Mouse (Mus musculus) C2C12 (cell line): ENCODE results near the gene Fastkd2. TPM values are rescaled to one million over a fixed set of nuclear protein-coding genes. Genes with fewer than 3 reads are reported as not detected.

ENCODE experiments used
- H3K27me3 ChIP-seq: one replicate; pipeline ENCODE4 v1.6.1; 2011; ENCODE audit not compliant: control insufficient read depth, insufficient read depth, insufficient read length
- H3K36me3 ChIP-seq: one replicate; pipeline ENCODE4 v1.6.1; 2011; ENCODE audit not compliant: control insufficient read depth, insufficient read depth
- H3K4me3 ChIP-seq: one replicate; pipeline ENCODE4 v1.5.1; 2011; ENCODE audit warnings: mild to moderate bottlenecking, control low read depth; ENCODE audit not compliant: poor library complexity, insufficient read depth, severe bottlenecking
- H3K79me2 ChIP-seq: one replicate; pipeline ENCODE4 v1.6.1; 2011; ENCODE audit not compliant: control insufficient read depth, insufficient read depth
- H3K79me3 ChIP-seq: one replicate; pipeline ENCODE4 v1.6.1; 2011; ENCODE audit warnings: low read depth, control low read depth
- H3ac ChIP-seq: one replicate; pipeline ENCODE3; 2011; ENCODE audit warnings: low read depth; ENCODE audit not compliant: control insufficient read depth, insufficient read length
- CEBPB ChIP-seq: IDR thresholded peaks from one replicate; pipeline ENCODE4 v1.6.1; 2011; ENCODE audit warnings: low read depth, mild to moderate bottlenecking, control low read depth, moderate library complexity
- CTCF ChIP-seq: IDR thresholded peaks from one replicate; pipeline ENCODE4 v1.5.1; 2011; ENCODE audit not compliant: control insufficient read depth, insufficient read depth, insufficient read length
- FOSL1 ChIP-seq: IDR thresholded peaks from one replicate; pipeline ENCODE4 v1.8.0; 2011; ENCODE audit warnings: mild to moderate bottlenecking, low read length; ENCODE audit not compliant: poor library complexity, insufficient read depth, severe bottlenecking
- MAX ChIP-seq: IDR thresholded peaks from one replicate; pipeline ENCODE4 v1.6.1; 2011; ENCODE audit warnings: mild to moderate bottlenecking, control low read depth
- MYOD1 ChIP-seq: IDR thresholded peaks from one replicate; pipeline ENCODE4 v1.6.1; 2011; ENCODE audit warnings: low read depth; ENCODE audit not compliant: control insufficient read depth, insufficient read length
- MYOG ChIP-seq: IDR thresholded peaks from one replicate; pipeline ENCODE4 v1.6.1; 2011; ENCODE audit not compliant: control insufficient read depth, insufficient read length; ENCODE audit errors: extremely low read depth
- USF1 ChIP-seq: IDR thresholded peaks from one replicate; pipeline ENCODE4 v1.6.1; 2011; ENCODE audit warnings: low read depth, mild to moderate bottlenecking, control low read depth, moderate library complexity
- long read RNA-seq, 2 experiments: library from polyadenylated mRNA; unstranded; transcript quantifications; one replicate each; pipeline ENCODE4 v2.0.0; 2019 to 2020
- polyA plus RNA-seq: library from polyadenylated mRNA; unstranded; fragments of >200 nt; fragmentation: generic; extraction: Trizol; gene quantifications from one replicate; pipeline ENCODE4 v1.2.1, GENCODE M21; 2012; ENCODE audit warnings: missing spikeins

Fastkd2 gene
- 24.4 TPM for polyA plus RNA-seq
- long read RNA-seq, experiment 1, full-length matches to known transcripts = 23 of 27 reads
- long read RNA-seq, experiment 1, partial matches to known transcripts = 2 of 27 reads
- long read RNA-seq, experiment 1, other reads (novel, unspliced or antisense) = 2 of 27 reads
- long read RNA-seq, experiment 2, full-length matches to known transcripts = 296 of 336 reads
- long read RNA-seq, experiment 2, partial matches to known transcripts = 17 of 336 reads
- long read RNA-seq, experiment 2, other reads (novel, unspliced or antisense) = 23 of 336 reads

DNA sequence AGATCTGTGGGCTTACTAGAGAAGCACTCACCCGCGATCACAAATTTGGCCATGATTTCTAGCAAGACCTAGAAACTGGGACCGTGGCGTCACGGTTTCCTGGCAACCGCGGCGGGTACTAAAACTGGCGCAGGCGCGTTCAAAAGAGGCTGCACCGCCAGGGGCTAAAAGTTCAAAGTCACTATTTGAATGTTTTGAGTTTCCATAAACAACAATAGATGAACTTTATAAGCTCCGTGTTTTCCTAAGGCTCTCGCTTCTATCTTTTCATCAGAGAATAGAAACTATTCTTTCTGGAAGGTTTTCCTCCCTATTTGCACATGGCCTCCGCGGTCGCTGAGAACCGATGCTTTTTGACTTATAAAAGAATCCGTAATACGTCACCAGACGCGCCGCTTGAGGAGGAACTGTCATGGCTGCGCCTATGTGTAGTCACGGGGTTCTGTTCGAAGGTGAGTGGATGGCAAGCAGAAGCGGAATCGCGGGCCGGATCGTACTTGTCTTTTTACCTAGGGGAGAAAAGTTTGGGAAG, at the start of gene Fastkd2, which contains the start of gene Mdh1b:
Gene Fastkd2, plus strand, starts transcription at position 375 of the 532 bp plus-strand sequence.
Gene Mdh1b, minus strand, starts transcription at position 79 of the 532 bp plus-strand sequence.
- Histone ChIP-seq H3K79me3 (peaks cover 21% of the 10 kb centered on the region), H3K27me3 (no peaks in the 10 kb centered on the region), H3K79me2 (peaks cover 40% of the 10 kb centered on the region), H3K4me3 (peak within 1 kb of the TSS; percentile 84), H3K36me3 (peaks cover 5% of the 10 kb centered on the region), H3ac (peak within 1 kb of the TSS; percentile 80)
- no peak for TF ChIP-seq CTCF
- no peak for TF ChIP-seq USF1
- peak; percentile 95 for TF ChIP-seq MAX
- TF ChIP-seq FOSL1 = no peak
- TF ChIP-seq MYOD1 = no peak

GRCm38 (mm10) chr1:63686827-63687226, 43.6 kb upstream of the Fastkd2 start, which contains the start of gene Dytn:
Gene Dytn, minus strand, starts transcription at chr1:63686927.
- Histone ChIP-seq H3K27me3 (no peaks in the 10 kb centered on the region), H3K79me2 (no peaks in the 10 kb centered on the region), H3ac (no peak within 1 kb of the TSS), H3K4me3 (no peak within 1 kb of the TSS), H3K79me3 (no peaks in the 10 kb centered on the region), H3K36me3 (no peaks in the 10 kb centered on the region)
- TF ChIP-seq MYOD1 (no peak), CEBPB (no peak), FOSL1 (no peak), MAX (no peak), MYOG (no peak), USF1 (no peak), CTCF (no peak)

DNA sequence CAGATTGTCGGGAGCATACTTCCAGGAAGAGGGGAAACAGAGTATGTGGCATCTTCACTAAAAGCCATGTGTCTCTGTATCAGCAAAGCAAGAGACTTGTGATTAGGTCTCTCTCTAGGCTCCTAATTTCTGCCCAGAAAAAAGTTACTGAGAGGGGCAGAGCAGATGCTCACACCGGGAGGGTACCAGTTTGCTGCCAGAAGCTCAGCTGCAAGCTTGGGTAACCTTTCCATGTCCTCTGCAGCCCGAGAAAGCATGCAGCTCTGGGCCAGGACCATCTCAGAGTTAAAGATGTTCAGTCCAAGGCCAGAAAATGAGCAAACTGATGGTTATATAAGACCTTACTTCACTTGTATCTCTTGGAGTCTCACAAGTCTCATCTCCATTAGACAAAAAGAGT, 33.6 kb upstream of the Fastkd2 start:
- Histone ChIP-seq H3K79me2 (no peaks in the 10 kb centered on the region), H3K79me3 (no peaks in the 10 kb centered on the region), H3ac (no peak overlapping the region), H3K36me3 (no peaks in the 10 kb centered on the region), H3K4me3 (no peak overlapping the region), H3K27me3 (no peaks in the 10 kb centered on the region)
- peak; percentile 42 for TF ChIP-seq MAX
- TF ChIP-seq CTCF = no peak

DNA sequence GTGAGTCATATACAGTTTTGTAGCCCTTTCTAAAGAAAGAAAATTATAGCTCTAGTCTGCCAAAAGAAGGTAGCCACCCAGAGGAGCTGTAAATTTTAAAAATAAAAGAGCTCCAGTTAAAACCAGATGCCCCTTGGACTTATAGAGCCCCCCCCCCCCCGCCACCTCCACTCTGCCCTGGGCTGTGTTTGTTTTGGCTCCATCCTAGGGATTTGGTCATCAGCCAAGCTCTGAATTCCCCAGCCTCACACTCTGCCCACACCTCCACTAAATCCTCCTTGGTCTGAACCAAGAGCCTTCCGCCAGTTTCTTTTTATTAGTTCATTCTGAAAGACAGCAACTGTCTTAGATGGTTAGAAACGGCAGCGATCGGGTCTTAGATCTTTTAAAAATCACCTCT, 24.7 kb upstream of the Fastkd2 start:
- no peak overlapping the region for H3K4me3 ChIP-seq
- H3K79me3 ChIP-seq = no peaks in the 10 kb centered on the region
- H3K27me3 ChIP-seq = no peaks in the 10 kb centered on the region
- TF ChIP-seq USF1 (no peak), CEBPB (no peak), FOSL1 (no peak), CTCF (no peak), MYOG (no peak), MYOD1 (no peak), MAX (no peak)
- no peaks in the 10 kb centered on the region for H3K36me3 ChIP-seq
- H3ac ChIP-seq = no peak overlapping the region
- H3K79me2 ChIP-seq = no peaks in the 10 kb centered on the region

DNA sequence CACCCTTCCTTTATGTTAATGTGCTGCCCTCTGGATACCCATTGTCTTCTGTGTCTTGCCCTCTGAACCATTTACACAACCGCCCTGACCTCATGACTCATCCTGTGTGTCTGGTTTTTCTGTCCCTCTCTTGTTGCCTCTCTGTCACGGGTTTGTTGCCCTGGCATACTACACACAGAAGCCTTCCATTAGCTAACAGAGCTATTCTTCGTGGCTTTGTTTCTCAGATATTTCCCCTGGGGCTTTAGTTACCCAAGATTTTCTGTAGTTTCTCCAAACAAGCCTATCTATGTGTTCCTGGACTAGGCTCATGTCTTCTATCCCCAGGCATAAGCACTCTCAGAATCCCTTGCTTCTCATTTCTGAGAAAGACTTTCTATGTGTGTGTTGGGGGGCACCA, 21.5 kb upstream of the Fastkd2 start:
- H3K79me3 ChIP-seq = no peaks in the 10 kb centered on the region
- H3K36me3 ChIP-seq = no peaks in the 10 kb centered on the region
- H3K79me2 ChIP-seq = no peaks in the 10 kb centered on the region
- peak; percentile 64 for TF ChIP-seq CEBPB
- TF ChIP-seq MYOG = no peak
- no peaks in the 10 kb centered on the region for H3K27me3 ChIP-seq
- no peak overlapping the region for H3K4me3 ChIP-seq
- no peak overlapping the region for H3ac ChIP-seq

DNA sequence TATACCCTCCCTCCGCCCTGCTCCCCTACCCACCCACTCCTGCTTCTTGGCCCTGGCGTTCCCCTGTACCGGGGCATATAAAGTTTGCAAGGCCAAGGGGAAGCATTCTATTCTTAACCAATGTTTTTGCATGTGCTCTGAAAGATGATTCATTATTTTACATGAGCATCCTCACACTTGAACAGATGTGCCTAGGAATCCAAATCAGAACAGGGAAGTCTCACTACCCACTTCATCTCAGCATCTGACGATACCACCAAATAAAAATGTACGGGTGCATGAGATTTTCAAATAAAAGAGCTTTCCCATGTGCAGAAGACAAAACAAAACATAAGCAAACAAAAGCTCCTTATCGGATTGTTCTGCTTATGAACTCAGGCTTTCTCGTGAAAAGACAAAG, 10.3 kb upstream of the Fastkd2 start:
- Histone ChIP-seq H3K4me3 (no peak overlapping the region), H3K79me3 (no peaks in the 10 kb centered on the region), H3K36me3 (no peaks in the 10 kb centered on the region), H3ac (no peak overlapping the region), H3K79me2 (no peaks in the 10 kb centered on the region), H3K27me3 (no peaks in the 10 kb centered on the region)
- no peak for TF ChIP-seq USF1
- TF ChIP-seq MAX = no peak
- TF ChIP-seq FOSL1 = no peak
